Mouse (Mus musculus): Measurements from ENCODE around the gene Plek2.

Plek2 gene

GRCm38 (mm10) chr12:78910684-78911461 lies 4.1 kb upstream of the Plek2 start:
- DNase-seq: no peak

- DNase-seq: no peak
Observed at GRCm38 (mm10) chr12:78908081-78908605, 1.4 kb upstream of the Plek2 start.

GRCm38 (mm10) chr12:78904499-78904898 lies 2.3 kb downstream of the Plek2 start:
- DNase-seq: no peak

- DNase-seq: no peak
Observed at GRCm38 (mm10) chr12:78903313-78903712, 3.5 kb downstream of the Plek2 start.

GRCm38 (mm10) chr12:78901467-78901866 lies 5.3 kb downstream of the Plek2 start:
- no peak for DNase-seq

- no peak for DNase-seq
Observed at GRCm38 (mm10) chr12:78897861-78898260, 8.9 kb downstream of the Plek2 start.

GRCm38 (mm10) chr12:78891149-78891548 lies 15.6 kb downstream of the Plek2 start:
- no peak for DNase-seq

GRCm38 (mm10) chr12:78890062-78890461 lies 16.7 kb downstream of the Plek2 start:
- DNase-seq: no peak

GRCm38 (mm10) chr12:78874581-78874980 lies 32.2 kb downstream of the Plek2 start:
- DNase-seq: no peak

- DNase-seq: no peak
Observed at GRCm38 (mm10) chr12:78868115-78868514, 38.6 kb downstream of the Plek2 start.

GRCm38 (mm10) chr12:78865434-78865833 lies 41.3 kb downstream of the Plek2 start:
- DNase-seq: peak; percentile 21 to 52

- no peak for DNase-seq
Observed at GRCm38 (mm10) chr12:78862254-78862730, 44.5 kb downstream of the Plek2 start.

- DNase-seq: peak; percentile 99
Observed at GRCm38 (mm10) chr12:78861496-78862253, 45.1 kb downstream of the Plek2 start, which contains the start of the genes Atp6v1d and Eif2s1. Gene Atp6v1d (minus strand): TSS chr12:78861638. Gene Eif2s1 (plus strand): TSS chr12:78861819.

- DNase-seq: no peak
Observed at GRCm38 (mm10) chr12:78860921-78861495, 45.8 kb downstream of the Plek2 start.

GRCm38 (mm10) chr12:78848246-78848645 lies 58.5 kb downstream of the Plek2 start:
- no peak for DNase-seq

- DNase-seq: no peak
Observed at GRCm38 (mm10) chr12:78842429-78842828, 64.3 kb downstream of the Plek2 start.

- peak; percentile 18 to 33 for DNase-seq
Observed at GRCm38 (mm10) chr12:78839906-78840305, 66.9 kb downstream of the Plek2 start.
